Mouse (Mus musculus) midbrain, embryonic 14.5 days (tissue): ENCODE results near the gene Psrc1. TPM values are rescaled to one million over a fixed set of nuclear protein-coding genes. Genes with fewer than 3 reads are reported as not detected.

Experiments
- ATAC-seq: fragments of 200-750 bp; cut with Nextera tagmentation; 2 replicates; pipeline ENCODE4 v1.8.0; 2017; ENCODE audit warnings: moderate number of reproducible peaks, moderate library complexity; ENCODE audit not compliant: low FRiP score, low TSS enrichment
- DNase-seq: peaks from one replicate; pipeline ENCODE4 v3.0.0-alpha.2; 2015
- H3K27ac ChIP-seq: fragments of 300-500 bp; sonication (generic); replicated peaks from 2 replicates; pipeline ENCODE4 v1.5.1; 2014; ENCODE audit warnings: mild to moderate bottlenecking, low read depth, low read length, moderate library complexity
- H3K27me3 ChIP-seq: fragments of 300-500 bp; sonication (generic); 2 replicates; pipeline ENCODE4 v1.6.1; 2014; ENCODE audit warnings: low read length, control low read depth, mixed read lengths; ENCODE audit not compliant: control insufficient read depth, insufficient read depth
- H3K36me3 ChIP-seq: fragments of 300-500 bp; sonication (generic); 2 replicates; pipeline ENCODE4 v1.6.1; 2014; ENCODE audit warnings: low read length, control low read depth; ENCODE audit not compliant: control insufficient read depth, insufficient read depth
- H3K4me1 ChIP-seq: fragments of 300-500 bp; sonication (generic); 2 replicates; pipeline ENCODE4 v1.6.1; 2014; ENCODE audit warnings: mild to moderate bottlenecking, antibody characterized with exemption, low read length, control low read depth; ENCODE audit not compliant: control insufficient read depth, insufficient read depth
- H3K4me2 ChIP-seq: fragments of 300-500 bp; sonication (generic); 2 replicates; pipeline ENCODE4 v1.6.1; 2014; ENCODE audit warnings: mild to moderate bottlenecking, low read length, moderate library complexity
- H3K4me3 ChIP-seq: fragments of 300-500 bp; sonication (generic); replicated peaks from 2 replicates; pipeline ENCODE4 v1.5.1; 2014; ENCODE audit warnings: low read depth, low read length
- H3K9ac ChIP-seq: fragments of 300-500 bp; sonication (generic); replicated peaks from 2 replicates; pipeline ENCODE4 v1.6.1; 2014; ENCODE audit warnings: mild to moderate bottlenecking, low read length, moderate library complexity
- H3K9me3 ChIP-seq: fragments of 300-500 bp; sonication (generic); 2 replicates; pipeline ENCODE4 v1.6.1; 2016; ENCODE audit warnings: low read length, control low read depth, mixed read lengths; ENCODE audit not compliant: control insufficient read depth
- WGBS: fragments of 180-500 bp; shearing (Covaris S2); extraction: QIAGEN DNeasy Blood & Tissue Kit; methylation state at CpG from one replicate; pipeline ENCODE4 v1.1.7; 2014; 5-methylcytosine and 5-hydroxymethylcytosine counted together
- polyA plus RNA-seq: library from polyadenylated mRNA; unstranded; fragments of >200 nt; fragmentation: Nextera tagmentation; extraction: Ambion mirVana; gene quantifications from 2 replicates; pipeline ENCODE4 v1.2.1, GENCODE M21; 2014

The Psrc1 gene
- 7.4 and 12.4 TPM in 2 replicates for polyA plus RNA-seq

- Histone ChIP-seq H3K27ac (peak within 1 kb of the TSS; percentile 57; the same call in 1 of the 2 replicates), H3K4me1 (peaks cover 9% of the 10 kb centered on the region; the same call in 1 of the 2 replicates), H3K4me3 (peak within 1 kb of the TSS; percentile 50), H3K36me3 (no peaks in the 10 kb centered on the region), H3K27me3 (no peaks in the 10 kb centered on the region), H3K9ac (peak within 1 kb of the TSS; percentile 42), H3K9me3 (no peaks in the 10 kb centered on the region), H3K4me2 (peak within 1 kb of the TSS; percentile 65)
- under 1% methylated on average over 44 of the region's 44 CpGs for WGBS
- DNase-seq (peak; percentile 96), ATAC-seq (peak; percentile 90)
These were observed at the start of gene Psrc1 for GRCm38 (mm10) chr3:108383485-108384354. Psrc1 (plus strand) TSS chr3:108383839.

GRCm38 (mm10) chr3:108336878-108337277, 46.8 kb upstream of the Psrc1 start:
- Histone ChIP-seq H3K27ac (no peak overlapping the region), H3K9me3 (no peaks in the 10 kb centered on the region), H3K9ac (no peak overlapping the region), H3K4me1 (no peaks in the 10 kb centered on the region), H3K4me2 (no peak overlapping the region), H3K27me3 (no peaks in the 10 kb centered on the region), H3K4me3 (no peak overlapping the region), H3K36me3 (peaks cover 97% of the 10 kb centered on the region)
- WGBS = 93% methylated on average over 5 of the region's 5 CpGs
- no peak for DNase-seq
- no peak for ATAC-seq

- DNase-seq (no peak), ATAC-seq (no peak)
- Histone ChIP-seq H3K27ac (no peak overlapping the region), H3K9me3 (no peaks in the 10 kb centered on the region), H3K4me1 (no peaks in the 10 kb centered on the region), H3K9ac (no peak overlapping the region), H3K27me3 (no peaks in the 10 kb centered on the region), H3K4me2 (no peak overlapping the region), H3K4me3 (no peak overlapping the region), H3K36me3 (peaks cover 94% of the 10 kb centered on the region)
- WGBS = 92% methylated on average over 2 of the region's 2 CpGs
These were observed 42.6 kb upstream of the Psrc1 start for GRCm38 (mm10) chr3:108341040-108341439.

GRCm38 (mm10) chr3:108342185-108342584, 41.5 kb upstream of the Psrc1 start:
- Histone ChIP-seq H3K36me3 (peaks cover 96% of the 10 kb centered on the region), H3K27me3 (no peaks in the 10 kb centered on the region), H3K4me1 (no peaks in the 10 kb centered on the region), H3K4me3 (no peak overlapping the region), H3K4me2 (no peak overlapping the region), H3K9me3 (no peaks in the 10 kb centered on the region), H3K27ac (no peak overlapping the region), H3K9ac (no peak overlapping the region)
- DNase-seq = no peak
- ATAC-seq = no peak
- WGBS = 87% methylated on average over 7 of the region's 7 CpGs

GRCm38 (mm10) chr3:108345855-108346254, 37.8 kb upstream of the Psrc1 start:
- H3K27me3 ChIP-seq = no peaks in the 10 kb centered on the region
- ATAC-seq = no peak
- H3K9ac ChIP-seq = no peak overlapping the region
- no peaks in the 10 kb centered on the region for H3K9me3 ChIP-seq
- 92% methylated on average over 7 of the region's 7 CpGs for WGBS
- no peak overlapping the region for H3K4me3 ChIP-seq
- no peak overlapping the region for H3K27ac ChIP-seq
- H3K36me3 ChIP-seq = peaks cover 96% of the 10 kb centered on the region
- no peak for DNase-seq
- H3K4me2 ChIP-seq = no peak overlapping the region
- no peaks in the 10 kb centered on the region for H3K4me1 ChIP-seq

- Histone ChIP-seq H3K27me3 (no peaks in the 10 kb centered on the region), H3K36me3 (peaks cover 93% of the 10 kb centered on the region), H3K9me3 (no peaks in the 10 kb centered on the region), H3K4me3 (no peak overlapping the region), H3K4me2 (no peak overlapping the region), H3K4me1 (no peaks in the 10 kb centered on the region), H3K27ac (no peak overlapping the region), H3K9ac (no peak overlapping the region)
- ATAC-seq (no peak), DNase-seq (no peak)
- 88% methylated on average over 9 of the region's 9 CpGs for WGBS
These were observed 35.3 kb upstream of the Psrc1 start for GRCm38 (mm10) chr3:108348376-108348775.

GRCm38 (mm10) chr3:108355245-108355644, 28.4 kb upstream of the Psrc1 start:
- Histone ChIP-seq H3K27me3 (no peaks in the 10 kb centered on the region), H3K4me2 (no peak overlapping the region), H3K4me1 (no peaks in the 10 kb centered on the region), H3K36me3 (peaks cover 92% of the 10 kb centered on the region), H3K9ac (no peak overlapping the region), H3K4me3 (no peak overlapping the region), H3K9me3 (no peaks in the 10 kb centered on the region), H3K27ac (no peak overlapping the region)
- DNase-seq (no peak), ATAC-seq (no peak)
- 86% methylated on average over 3 of the region's 3 CpGs for WGBS

GRCm38 (mm10) chr3:108357051-108357450, 26.6 kb upstream of the Psrc1 start:
- Histone ChIP-seq H3K4me1 (peaks cover 4% of the 10 kb centered on the region; the same call in 1 of the 2 replicates), H3K4me2 (no peak overlapping the region), H3K27ac (no peak overlapping the region), H3K36me3 (peaks cover 74% of the 10 kb centered on the region), H3K9me3 (no peaks in the 10 kb centered on the region), H3K9ac (no peak overlapping the region), H3K27me3 (no peaks in the 10 kb centered on the region), H3K4me3 (no peak overlapping the region)
- WGBS = 92% methylated on average over 10 of the region's 10 CpGs
- no peak for ATAC-seq
- DNase-seq = no peak

GRCm38 (mm10) chr3:108358445-108358844, 25.2 kb upstream of the Psrc1 start:
- DNase-seq (no peak), ATAC-seq (no peak)
- Histone ChIP-seq H3K9me3 (no peaks in the 10 kb centered on the region), H3K4me1 (peaks cover 4% of the 10 kb centered on the region; the same call in 1 of the 2 replicates), H3K4me3 (no peak overlapping the region), H3K36me3 (peaks cover 64% of the 10 kb centered on the region), H3K27ac (no peak overlapping the region), H3K4me2 (no peak overlapping the region), H3K27me3 (no peaks in the 10 kb centered on the region), H3K9ac (no peak overlapping the region)
- 85% methylated on average over 6 of the region's 6 CpGs for WGBS
